Mouse (Mus musculus) intestine, embryonic 16.5 days (tissue): ENCODE results near the gene Gm45062. TPM values are rescaled to one million over a fixed set of nuclear protein-coding genes. Genes with fewer than 3 reads are reported as not detected.

Experiments
- ATAC-seq: fragments of 200-750 bp; cut with Nextera tagmentation; 2 replicates; pipeline ENCODE4 v1.8.0; 2017; ENCODE audit warnings: moderate TSS enrichment, moderate library complexity
- H3K27ac ChIP-seq: fragments of 300-500 bp; sonication (generic); 2 replicates; pipeline ENCODE4 v1.5.1; 2014; ENCODE audit warnings: mild to moderate bottlenecking, low read length
- H3K27me3 ChIP-seq: fragments of 300-500 bp; sonication (generic); replicated peaks from 2 replicates; pipeline ENCODE4 v1.6.1; 2014; ENCODE audit warnings: low read length, control low read depth, mixed read lengths; ENCODE audit not compliant: control insufficient read depth, insufficient read depth
- H3K36me3 ChIP-seq: fragments of 300-500 bp; sonication (generic); 2 replicates; pipeline ENCODE4 v1.6.1; 2014; ENCODE audit warnings: low read length, control low read depth; ENCODE audit not compliant: control insufficient read depth, insufficient read depth
- H3K4me1 ChIP-seq: fragments of 300-500 bp; sonication (generic); 2 replicates; pipeline ENCODE4 v1.6.1; 2014; ENCODE audit warnings: low read length, control low read depth, mixed read lengths; ENCODE audit not compliant: control insufficient read depth, insufficient read depth
- H3K4me2 ChIP-seq: fragments of 300-500 bp; sonication (generic); 2 replicates; pipeline ENCODE4 v1.6.1; 2014; ENCODE audit warnings: low read depth, low read length, control low read depth
- H3K4me3 ChIP-seq: fragments of 300-500 bp; sonication (generic); 2 replicates; pipeline ENCODE4 v1.5.1; 2014; ENCODE audit warnings: mild to moderate bottlenecking, low read length
- H3K9ac ChIP-seq: fragments of 300-500 bp; sonication (generic); 2 replicates; pipeline ENCODE4 v1.6.1; 2014; ENCODE audit warnings: low read depth, low read length
- H3K9me3 ChIP-seq: fragments of 300-500 bp; sonication (generic); 2 replicates; pipeline ENCODE4 v1.6.1; 2016; ENCODE audit warnings: low read length, control low read depth; ENCODE audit not compliant: control insufficient read depth
- WGBS: fragments of 180-500 bp; shearing (Covaris S2); extraction: QIAGEN DNeasy Blood & Tissue Kit; methylation state at CpG from one replicate; pipeline ENCODE4 v1.1.7; 2014; 5-methylcytosine and 5-hydroxymethylcytosine counted together
- polyA plus RNA-seq: library from polyadenylated mRNA; unstranded; fragments of >200 nt; fragmentation: Nextera tagmentation; extraction: Ambion mirVana; gene quantifications from 2 replicates; pipeline ENCODE4 v1.2.1, GENCODE M21; 2015

The Gm45062 gene
- polyA plus RNA-seq, 1 experiment from 2014 or later, result 6.2 TPM

DNA sequence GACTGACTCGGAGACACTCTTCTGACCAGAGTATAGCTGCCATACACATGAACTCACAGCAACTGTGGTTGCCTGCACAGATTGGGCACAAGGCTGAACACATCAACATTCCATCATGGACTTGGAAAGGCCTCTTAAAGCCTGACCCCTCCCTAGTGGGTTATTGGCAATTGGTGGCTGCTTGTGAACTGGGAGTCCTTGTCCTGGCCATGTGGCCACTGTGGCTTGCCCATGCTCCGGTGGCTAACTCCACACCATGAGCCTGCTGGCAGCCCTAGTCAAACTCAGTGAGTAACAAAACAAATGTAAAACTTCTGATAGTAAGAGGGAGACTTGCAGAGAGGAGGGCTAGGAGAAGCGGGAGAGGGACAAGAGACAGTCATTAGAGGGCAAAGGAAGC lies 212.9 kb downstream of the Gm45062 start:
- no peaks in the 10 kb centered on the region for H3K27me3 ChIP-seq
- H3K9me3 ChIP-seq, result no peaks in the 10 kb centered on the region
- 98% methylated on average over 3 of the region's 3 CpGs for WGBS
- no peak overlapping the region for H3K9ac ChIP-seq
- no peak overlapping the region for H3K27ac ChIP-seq
- H3K4me3 ChIP-seq, result no peak overlapping the region
- no peak for ATAC-seq
- H3K4me1 ChIP-seq, result peaks cover 3% of the 10 kb centered on the region; the same call in 1 of the 2 replicates
- H3K4me2 ChIP-seq, result no peak overlapping the region
- H3K36me3 ChIP-seq, result no peaks in the 10 kb centered on the region

DNA sequence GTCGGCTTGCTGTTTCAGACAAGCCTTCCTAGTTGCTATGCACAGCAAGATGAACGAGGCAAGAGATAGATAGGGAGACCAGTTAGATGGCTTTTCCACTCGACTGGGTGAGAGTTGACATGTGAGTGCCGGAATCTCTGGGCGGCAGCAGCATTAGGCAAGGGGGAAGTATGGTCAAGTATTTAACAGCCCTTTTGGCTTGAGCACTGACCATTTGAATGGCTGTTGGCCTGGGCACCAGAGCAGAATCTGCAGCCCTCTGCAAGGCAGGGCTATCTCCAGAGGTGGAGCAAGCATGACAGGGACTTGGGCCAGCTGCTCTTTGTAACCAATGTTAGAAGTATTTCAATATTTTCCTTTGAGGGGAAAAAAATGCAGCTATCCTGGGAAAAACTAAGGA lies 213.7 kb downstream of the Gm45062 start:
- no peak overlapping the region for H3K27ac ChIP-seq
- peaks cover 3% of the 10 kb centered on the region; the same call in 1 of the 2 replicates for H3K4me1 ChIP-seq
- no peaks in the 10 kb centered on the region for H3K9me3 ChIP-seq
- H3K4me3 ChIP-seq, result no peak overlapping the region
- no peaks in the 10 kb centered on the region for H3K36me3 ChIP-seq
- H3K4me2 ChIP-seq, result no peak overlapping the region
- no peaks in the 10 kb centered on the region for H3K27me3 ChIP-seq
- H3K9ac ChIP-seq, result no peak overlapping the region
- ATAC-seq, result peak; percentile 23; the same call in 1 of the 2 replicates
- 36% methylated on average over 5 of the region's 5 CpGs for WGBS

DNA sequence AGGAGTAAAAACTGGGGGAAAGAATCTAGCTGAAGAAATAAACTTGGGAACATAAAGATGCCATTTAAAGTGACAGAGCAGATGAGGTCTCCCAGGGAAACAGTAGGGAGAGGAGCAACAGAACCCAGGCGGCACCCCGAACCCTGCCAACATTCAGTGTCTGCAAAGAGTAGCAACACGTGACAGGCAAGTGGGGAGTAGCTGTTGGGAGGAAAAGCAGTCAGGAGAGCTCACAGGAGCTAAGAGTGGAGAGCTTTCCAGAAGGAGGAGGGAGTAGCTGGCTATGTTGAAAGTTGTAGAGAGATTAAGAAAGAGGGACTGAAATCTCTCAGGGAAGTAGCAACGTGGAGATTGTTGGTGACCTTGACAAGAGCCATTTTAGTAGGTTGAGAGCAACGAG lies 214.2 kb downstream of the Gm45062 start:
- no peak overlapping the region for H3K27ac ChIP-seq
- H3K27me3 ChIP-seq, result no peaks in the 10 kb centered on the region
- peaks cover 3% of the 10 kb centered on the region; the same call in 1 of the 2 replicates for H3K4me1 ChIP-seq
- no peak overlapping the region for H3K4me3 ChIP-seq
- 38% methylated on average over 5 of the region's 5 CpGs for WGBS
- ATAC-seq, result no peak
- no peaks in the 10 kb centered on the region for H3K9me3 ChIP-seq
- H3K4me2 ChIP-seq, result no peak overlapping the region
- H3K36me3 ChIP-seq, result no peaks in the 10 kb centered on the region
- no peak overlapping the region for H3K9ac ChIP-seq

DNA sequence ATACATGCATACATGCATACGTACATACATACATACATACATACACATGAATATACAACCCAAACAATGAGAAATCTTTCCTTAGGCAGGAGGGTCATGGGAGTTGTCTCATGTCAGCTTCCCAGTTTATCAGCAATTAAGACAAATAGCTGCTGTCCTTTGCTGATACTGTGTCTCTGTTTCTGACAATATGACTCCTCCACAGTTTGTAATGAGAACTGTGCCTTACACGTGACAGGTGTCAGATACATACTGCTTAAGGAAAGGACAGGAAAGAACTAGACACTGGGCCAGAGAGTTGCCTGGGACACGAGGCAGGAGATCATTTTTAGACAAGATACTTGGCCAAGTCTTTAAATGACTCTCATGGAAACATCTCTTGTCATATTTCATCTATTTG lies 215.1 kb downstream of the Gm45062 start:
- ATAC-seq, result no peak
- Histone ChIP-seq H3K4me2 (no peak overlapping the region), H3K9me3 (no peaks in the 10 kb centered on the region), H3K36me3 (no peaks in the 10 kb centered on the region), H3K27ac (no peak overlapping the region), H3K9ac (no peak overlapping the region), H3K4me1 (peaks cover 3% of the 10 kb centered on the region; the same call in 1 of the 2 replicates), H3K27me3 (no peaks in the 10 kb centered on the region), H3K4me3 (no peak overlapping the region)
- WGBS, result 73% methylated on average over 3 of the region's 3 CpGs

DNA sequence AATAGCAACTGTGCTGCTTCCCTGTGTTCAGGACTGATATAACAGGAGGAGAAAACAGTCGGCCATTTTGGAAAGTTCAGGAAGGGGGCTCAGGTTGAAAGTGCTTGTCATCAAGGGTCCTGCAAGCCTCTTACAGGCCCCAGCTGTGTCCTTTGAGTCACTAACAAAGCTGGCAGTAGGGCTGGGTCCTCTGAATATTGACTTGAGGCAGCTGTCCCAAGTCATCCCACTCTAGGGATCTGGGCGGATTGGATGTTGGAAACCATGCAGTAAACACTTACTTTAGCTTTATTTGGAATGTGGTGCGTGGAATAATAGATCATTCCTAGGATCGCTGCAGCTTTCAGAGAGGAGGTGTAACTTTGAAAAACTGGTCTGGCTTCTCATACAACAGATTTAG lies 215.6 kb downstream of the Gm45062 start:
- ATAC-seq, result no peak
- H3K4me2 ChIP-seq, result no peak overlapping the region

DNA sequence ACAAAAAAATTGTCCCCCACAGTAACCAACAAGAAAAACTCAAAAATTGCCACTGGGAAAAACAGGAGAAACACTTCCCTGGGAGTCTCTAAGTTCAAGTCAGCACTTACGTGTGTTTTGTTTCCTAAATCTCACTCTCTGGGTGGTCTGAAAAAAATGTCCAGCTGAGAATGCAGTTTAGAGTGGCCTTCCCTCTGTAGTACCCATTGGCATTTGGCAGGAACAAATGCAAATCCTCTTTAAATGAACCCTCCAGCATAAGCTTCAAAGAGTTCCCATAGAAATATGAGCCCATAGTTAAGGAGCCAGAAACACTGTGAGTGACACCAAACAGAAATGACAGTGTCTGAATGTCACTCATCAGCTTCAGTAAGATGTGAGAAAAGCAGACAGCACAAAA lies 219.9 kb downstream of the Gm45062 start:
- no peaks in the 10 kb centered on the region for H3K36me3 ChIP-seq
- H3K4me1 ChIP-seq, result no peaks in the 10 kb centered on the region
- H3K4me2 ChIP-seq, result no peak overlapping the region
- 39% methylated on average over 1 of the region's 1 CpGs for WGBS
- H3K27me3 ChIP-seq, result no peaks in the 10 kb centered on the region
- H3K27ac ChIP-seq, result no peak overlapping the region
- no peak for ATAC-seq
- no peak overlapping the region for H3K4me3 ChIP-seq
- no peak overlapping the region for H3K9ac ChIP-seq
- no peaks in the 10 kb centered on the region for H3K9me3 ChIP-seq

More for the DNA sequence above, 215.6 kb downstream of the Gm45062 start:
- Histone ChIP-seq H3K9me3 (no peaks in the 10 kb centered on the region), H3K27me3 (no peaks in the 10 kb centered on the region), H3K4me1 (peaks cover 3% of the 10 kb centered on the region; the same call in 1 of the 2 replicates), H3K9ac (no peak overlapping the region), H3K36me3 (no peaks in the 10 kb centered on the region), H3K27ac (no peak overlapping the region), H3K4me3 (no peak overlapping the region)
- WGBS, result 56% methylated on average over 4 of the region's 4 CpGs

DNA sequence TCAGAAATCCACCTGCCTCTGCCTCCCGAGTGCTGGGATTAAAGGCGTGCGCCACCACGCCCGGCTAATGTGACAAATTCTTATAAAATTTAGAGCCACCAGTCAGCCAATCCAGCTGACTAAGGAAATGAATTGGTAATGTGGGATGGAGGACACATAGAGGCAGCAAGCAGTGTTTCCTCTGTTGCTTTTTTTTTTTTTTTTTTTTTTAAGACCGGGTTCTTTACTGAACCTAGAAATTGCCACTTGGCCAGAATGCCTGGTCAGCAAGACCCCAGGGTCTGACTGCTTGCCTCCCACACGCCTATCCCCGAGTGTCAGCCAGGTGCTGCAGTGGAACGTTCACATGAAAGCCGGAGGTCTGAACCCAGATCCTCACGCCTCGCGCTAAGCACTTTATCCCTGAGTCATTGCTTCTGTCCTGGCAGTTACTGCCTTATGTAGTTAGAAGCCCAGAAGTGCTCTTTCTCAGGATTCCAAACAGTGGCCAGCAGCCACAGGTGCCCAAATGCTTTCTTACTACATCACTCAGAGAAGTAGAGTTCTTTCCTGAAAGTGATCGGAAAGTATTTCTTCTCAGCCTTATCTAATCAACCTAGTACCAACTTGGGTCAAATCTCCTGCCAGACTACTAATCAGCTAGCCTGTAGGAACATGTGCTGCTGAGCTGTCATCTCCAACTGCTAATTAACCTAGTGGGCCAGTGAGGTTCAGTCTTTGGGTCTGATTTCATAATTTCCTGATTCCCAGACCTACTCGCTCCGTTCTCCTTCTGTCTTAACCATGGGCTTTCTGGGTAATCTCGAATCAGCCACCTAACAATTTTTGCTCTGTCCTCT lies 225.4 kb downstream of the Gm45062 start:
- Histone ChIP-seq H3K27me3 (no peaks in the 10 kb centered on the region), H3K9me3 (no peaks in the 10 kb centered on the region), H3K4me2 (no peak overlapping the region), H3K9ac (no peak overlapping the region), H3K4me1 (peaks cover 4% of the 10 kb centered on the region; the same call in 1 of the 2 replicates), H3K27ac (no peak overlapping the region), H3K36me3 (no peaks in the 10 kb centered on the region), H3K4me3 (no peak overlapping the region)
- peak; percentile 60; the same call in 1 of the 2 replicates for ATAC-seq
- WGBS, result 90% methylated on average over 17 of the region's 17 CpGs

DNA sequence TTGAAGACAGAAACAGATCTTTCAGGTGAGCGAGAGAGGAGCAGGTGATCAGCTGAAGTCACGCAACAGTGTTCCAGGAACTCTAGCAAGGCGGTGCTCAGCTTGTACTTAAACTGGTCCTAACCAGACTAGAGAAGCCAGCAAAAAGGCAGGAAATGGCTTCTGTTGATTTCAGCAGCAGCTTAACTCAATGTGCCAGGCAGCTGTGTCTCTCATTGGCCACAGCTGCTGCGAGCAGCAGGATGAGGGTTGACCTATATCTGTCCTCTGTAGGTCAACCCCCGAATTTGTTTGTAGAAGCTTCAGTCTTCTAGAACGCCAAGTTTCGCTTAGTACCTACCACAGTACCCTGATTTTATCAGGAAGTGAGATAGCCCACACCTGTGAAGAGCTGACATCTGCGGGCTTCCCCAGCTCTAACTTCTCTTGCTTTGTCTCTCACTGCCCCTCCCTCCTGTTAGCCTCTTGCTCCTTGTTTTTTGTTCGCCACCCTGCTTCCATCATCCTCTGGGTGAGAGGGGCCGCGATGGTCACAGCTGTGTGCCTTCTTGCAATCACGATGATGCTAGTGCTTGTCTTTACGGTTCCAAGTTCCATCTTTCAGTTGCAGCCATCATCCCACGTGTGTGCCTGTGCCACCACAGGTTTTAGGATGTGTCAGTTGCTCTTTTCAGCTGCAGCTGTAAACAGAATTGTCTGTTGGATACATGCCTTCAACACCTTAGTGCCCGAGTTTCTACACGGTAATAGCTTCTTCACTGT lies 226.3 kb downstream of the Gm45062 start:
- H3K27ac ChIP-seq, result no peak overlapping the region
- no peak overlapping the region for H3K4me3 ChIP-seq
- no peak overlapping the region for H3K9ac ChIP-seq
- peak; percentile 66 for ATAC-seq
- no peaks in the 10 kb centered on the region for H3K27me3 ChIP-seq
- no peak overlapping the region for H3K4me2 ChIP-seq
- peaks cover 4% of the 10 kb centered on the region; the same call in 1 of the 2 replicates for H3K4me1 ChIP-seq
- no peaks in the 10 kb centered on the region for H3K9me3 ChIP-seq
- no peaks in the 10 kb centered on the region for H3K36me3 ChIP-seq
- 72% methylated on average over 16 of the region's 16 CpGs for WGBS

DNA sequence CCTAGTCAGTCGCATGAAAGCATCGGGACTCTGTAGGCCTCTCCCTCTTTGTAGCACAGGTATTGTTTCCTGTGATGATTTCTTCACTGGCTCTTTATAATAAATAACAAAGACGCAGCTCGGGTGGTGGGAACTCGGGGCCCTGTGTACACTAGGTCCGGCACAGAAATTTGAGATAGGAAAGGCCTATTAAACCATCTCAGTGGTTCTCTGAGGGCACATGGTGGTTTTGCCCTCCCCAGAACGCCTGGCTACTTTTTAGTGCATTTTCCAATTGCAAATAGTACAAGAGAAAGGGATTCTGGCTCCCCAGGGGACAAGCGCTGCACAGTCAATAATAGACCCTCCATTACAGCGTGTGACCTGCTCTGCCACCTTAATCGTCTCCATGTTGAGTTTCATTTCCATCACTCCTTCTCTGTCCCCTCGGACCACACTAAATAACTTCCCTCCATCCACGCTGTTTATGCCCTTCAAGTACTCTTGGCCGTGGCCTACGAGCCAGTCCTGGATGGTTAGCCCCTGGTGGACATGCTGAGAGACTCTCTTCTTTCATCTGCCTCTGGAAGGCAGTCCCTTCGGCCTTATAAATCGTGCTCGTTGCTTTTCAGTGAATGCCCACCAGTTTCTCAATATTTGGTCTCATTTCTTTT lies 227.3 kb downstream of the Gm45062 start:
- Histone ChIP-seq H3K36me3 (no peaks in the 10 kb centered on the region), H3K9me3 (no peaks in the 10 kb centered on the region), H3K4me1 (peaks cover 4% of the 10 kb centered on the region; the same call in 1 of the 2 replicates), H3K4me3 (no peak overlapping the region), H3K27ac (no peak overlapping the region), H3K4me2 (no peak overlapping the region), H3K27me3 (no peaks in the 10 kb centered on the region), H3K9ac (no peak overlapping the region)
- ATAC-seq, result no peak
- WGBS, result 87% methylated on average over 17 of the region's 17 CpGs
